ENCODE assay signal across 10 mouse cellular contexts in the genomic region with DNA sequence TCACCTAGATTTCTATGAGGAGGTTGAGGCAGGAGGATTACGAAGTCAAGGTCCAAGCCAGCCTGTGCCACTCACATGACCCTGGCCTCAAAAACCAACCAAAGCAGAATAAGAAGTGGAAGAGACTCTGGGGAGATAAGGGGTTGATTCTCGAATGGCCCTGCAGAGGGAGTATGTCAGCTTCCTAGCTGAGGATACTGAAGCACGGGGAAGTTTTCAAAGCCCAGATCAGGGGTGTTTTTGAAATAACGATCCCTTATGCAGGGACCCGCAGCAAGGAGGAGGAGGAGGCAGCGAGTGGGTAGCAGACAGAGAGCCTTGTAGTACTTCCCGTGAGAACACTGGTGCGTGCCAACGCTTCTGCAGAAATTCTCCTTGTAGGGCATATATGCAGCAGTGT.
DNase-seq lines count a peak whose midpoint lies in the region; ATAC-seq lines count a peak whose summit lies in the region.
"Had no signal": no experiment of that assay in that cellular context is flagged by ENCODE, and none has a peak within 500 bp of the region (broad histone marks: within the 10 kb centered on the region; RNA-seq: fewer than 3 reads in every experiment).

No protein-coding gene starts in this region.

- no peak overlapping the region for H3K27ac ChIP-seq in hindbrain, embryonic 10.5 days
- H3K27ac ChIP-seq in hindbrain, embryonic 16.5 days (ENCODE audit: low read depth, low read length): no peak overlapping the region
- no peak overlapping the region for H3K27ac ChIP-seq in midbrain, embryonic 14.5 days (replicated peaks; ENCODE audit: low read depth, low read length)

- no peaks in the 10 kb centered on the region for H3K9me3 ChIP-seq in hindbrain, embryonic 10.5 days
- H3K9me3 ChIP-seq in hindbrain, embryonic 16.5 days (ENCODE audit: control insufficient read depth, low read length): no peaks in the 10 kb centered on the region
- no peaks in the 10 kb centered on the region for H3K9me3 ChIP-seq in midbrain, embryonic 14.5 days (ENCODE audit: control insufficient read depth, low read length)

- H3K36me3 ChIP-seq in hindbrain, embryonic 10.5 days: peaks cover 41% of the 10 kb centered on the region
- H3K36me3 ChIP-seq in hindbrain, embryonic 16.5 days (ENCODE audit: control insufficient read depth, insufficient read depth, low read length): no peaks in the 10 kb centered on the region
- no peaks in the 10 kb centered on the region for H3K36me3 ChIP-seq in midbrain, embryonic 14.5 days (ENCODE audit: control insufficient read depth, insufficient read depth, low read length)

- H3K9ac ChIP-seq in hindbrain, embryonic 16.5 days (ENCODE audit: low read depth, low read length): no peak overlapping the region
- H3K9ac ChIP-seq in midbrain, embryonic 14.5 days (replicated peaks; ENCODE audit: low read length): no peak overlapping the region
- H3K9ac ChIP-seq: liver, postnatal 0 days had no signal

- H3K4me2 ChIP-seq in hindbrain, embryonic 16.5 days (ENCODE audit: low read length): no peak overlapping the region
- no peak overlapping the region for H3K4me2 ChIP-seq in midbrain, embryonic 14.5 days (ENCODE audit: low read length)

- H3K4me3 ChIP-seq in hindbrain, embryonic 10.5 days: no peak overlapping the region
- H3K4me3 ChIP-seq in hindbrain, embryonic 16.5 days (ENCODE audit: low read length): no peak overlapping the region
- no peak overlapping the region for H3K4me3 ChIP-seq in midbrain, embryonic 14.5 days (replicated peaks; ENCODE audit: low read depth, low read length)

- no peak for ATAC-seq in hindbrain, embryonic 16.5 days
- peak; percentile 20; the same call in 1 of the 2 replicates for ATAC-seq in midbrain, embryonic 14.5 days (ENCODE audit: low FRiP score, low TSS enrichment)
- ATAC-seq: liver, postnatal 0 days had no signal

- no peaks in the 10 kb centered on the region for H3K27me3 ChIP-seq in hindbrain, embryonic 10.5 days (ENCODE audit: insufficient read depth, poor library complexity, severe bottlenecking)
- no peaks in the 10 kb centered on the region for H3K27me3 ChIP-seq in hindbrain, embryonic 16.5 days (replicated peaks; ENCODE audit: control insufficient read depth, insufficient read depth, low read length)
- H3K27me3 ChIP-seq in midbrain, embryonic 14.5 days (ENCODE audit: control insufficient read depth, insufficient read depth, low read length): no peaks in the 10 kb centered on the region

- 46% methylated on average over 9 of the region's 9 CpGs for WGBS in hindbrain, embryonic 10.5 days
- 32% methylated on average over 9 of the region's 9 CpGs for WGBS in hindbrain, embryonic 16.5 days
- 27% methylated on average over 9 of the region's 9 CpGs for WGBS in midbrain, embryonic 14.5 days

- peaks cover 4% of the 10 kb centered on the region; the same call in 1 of the 2 replicates for H3K4me1 ChIP-seq in hindbrain, embryonic 10.5 days (replicated peaks)
- no peaks in the 10 kb centered on the region for H3K4me1 ChIP-seq in hindbrain, embryonic 16.5 days (ENCODE audit: control insufficient read depth, insufficient read depth, low read depth, low read length)
- H3K4me1 ChIP-seq in midbrain, embryonic 14.5 days (ENCODE audit: control insufficient read depth, insufficient read depth, low read length): no peaks in the 10 kb centered on the region

- DNase-seq in hindbrain, embryonic 10.5 days (ENCODE audit: low spot score): peak; percentile 9
- peak; percentile 65 for DNase-seq in ES-CJ7 (ENCODE audit: low read depth, low spot score)
- peak; percentile 52 for DNase-seq in embryo, embryonic 10.5 days (ENCODE audit: low spot score)
- DNase-seq in midbrain, embryonic 14.5 days: peak; percentile 66
- DNase-seq in ovary, adult 18-20 months (ENCODE audit: low spot score): no peak
- no peak for DNase-seq in gastrocnemius, postnatal 25 days
- no peak for DNase-seq in cerebellum, adult 11 months
- DNase-seq: cerebellum, adult 9-11 months; liver, postnatal 0 days had no signal

Comparison
In these comparisons a context has a peak if more than half of its experiments do, and no peak if none do; other contexts are left out.
1. DNase-seq: peak in hindbrain, embryonic 10.5 days (single experiment), ES-CJ7 (single experiment), embryo, embryonic 10.5 days (single experiment) and midbrain, embryonic 14.5 days (single experiment); none in ovary, adult 18-20 months (single experiment), gastrocnemius, postnatal 25 days (single experiment) and cerebellum, adult 11 months (single experiment).